Mouse (Mus musculus): Measurements from ENCODE around the gene Dysf. TPM values are rescaled to one million over a fixed set of nuclear protein-coding genes. Genes with fewer than 3 reads are reported as not detected.

The Dysf gene
- polyA plus RNA-seq, 1 experiment: 20.7 TPM

- no peak for TF ChIP-seq POLR2A (IDR thresholded peaks at IDR 0.05; ENCODE audit: low read depth, low read length)
- no peak for TF ChIP-seq CTCF (conservative IDR thresholded peaks at IDR 0.05; ENCODE audit: insufficient read depth, insufficient read length, low read depth, low read length)
- no peaks in the 10 kb centered on the region for H3K27me3 ChIP-seq (replicated peaks; ENCODE audit: control insufficient read depth, insufficient read depth, low read length)
- WGBS: 60% methylated on average over 4 of the region's 4 CpGs
- peak overlapping the region; percentile 1; the same call in 1 of the 2 replicates for H3K27ac ChIP-seq (ENCODE audit: insufficient read depth, low read depth, low read length)
- H3K4me1 ChIP-seq (ENCODE audit: control insufficient read depth, insufficient read depth, low read length): no peaks in the 10 kb centered on the region
- no peak overlapping the region for H3K4me3 ChIP-seq (ENCODE audit: insufficient read depth, low read depth, low read length)
- no peak for DNase-seq
- no peaks in the 10 kb centered on the region for H3K36me3 ChIP-seq (ENCODE audit: control insufficient read depth, insufficient read depth, low read length)
Measured at GRCm38 (mm10) chr6:84059771-84060414, 51.5 kb downstream of the Dysf start.

- Histone ChIP-seq H3K4me1 (ENCODE audit: control insufficient read depth, insufficient read depth, low read length) (no peaks in the 10 kb centered on the region), H3K4me3 (ENCODE audit: insufficient read depth, low read depth, low read length) (no peak overlapping the region), H3K27ac (ENCODE audit: insufficient read depth, low read depth, low read length) (no peak overlapping the region), H3K27me3 (replicated peaks; ENCODE audit: control insufficient read depth, insufficient read depth, low read length) (no peaks in the 10 kb centered on the region), H3K36me3 (ENCODE audit: control insufficient read depth, insufficient read depth, low read length) (no peaks in the 10 kb centered on the region)
- 8% methylated on average over 5 of the region's 5 CpGs for WGBS
- TF ChIP-seq CTCF (conservative IDR thresholded peaks at IDR 0.05; ENCODE audit: insufficient read depth, insufficient read length, low read depth, low read length): peak; percentile 86
- no peak for TF ChIP-seq POLR2A (IDR thresholded peaks at IDR 0.05; ENCODE audit: low read depth, low read length)
- DNase-seq: peak; percentile 64
Measured at GRCm38 (mm10) chr6:84061328-84061727, 52.9 kb downstream of the Dysf start.

GRCm38 (mm10) chr6:84062541-84062940 lies 54.2 kb downstream of the Dysf start:
- WGBS: 70% methylated on average over 5 of the region's 5 CpGs

GRCm38 (mm10) chr6:84068236-84068635 lies 59.8 kb downstream of the Dysf start:
- H3K36me3 ChIP-seq (ENCODE audit: control insufficient read depth, insufficient read depth, low read length): no peaks in the 10 kb centered on the region
- H3K4me1 ChIP-seq (ENCODE audit: control insufficient read depth, insufficient read depth, low read length): no peaks in the 10 kb centered on the region
- H3K4me3 ChIP-seq (ENCODE audit: insufficient read depth, low read depth, low read length): no peak overlapping the region
- WGBS: 59% methylated on average over 5 of the region's 5 CpGs
- TF ChIP-seq POLR2A (IDR thresholded peaks at IDR 0.05; ENCODE audit: low read depth, low read length): no peak
- TF ChIP-seq CTCF (conservative IDR thresholded peaks at IDR 0.05; ENCODE audit: insufficient read depth, insufficient read length, low read depth, low read length): no peak
- H3K27me3 ChIP-seq (replicated peaks; ENCODE audit: control insufficient read depth, insufficient read depth, low read length): no peaks in the 10 kb centered on the region
- H3K27ac ChIP-seq (ENCODE audit: insufficient read depth, low read depth, low read length): no peak overlapping the region
- peak; percentile 58 for DNase-seq

More at GRCm38 (mm10) chr6:84062541-84062940, 54.2 kb downstream of the Dysf start:
- H3K4me1 ChIP-seq (ENCODE audit: control insufficient read depth, insufficient read depth, low read length): no peaks in the 10 kb centered on the region
- H3K27ac ChIP-seq (ENCODE audit: insufficient read depth, low read depth, low read length): no peak overlapping the region
- DNase-seq: no peak
- TF ChIP-seq CTCF (conservative IDR thresholded peaks at IDR 0.05; ENCODE audit: insufficient read depth, insufficient read length, low read depth, low read length): no peak
- TF ChIP-seq POLR2A (IDR thresholded peaks at IDR 0.05; ENCODE audit: low read depth, low read length): no peak
- no peak overlapping the region for H3K4me3 ChIP-seq (ENCODE audit: insufficient read depth, low read depth, low read length)
- H3K36me3 ChIP-seq (ENCODE audit: control insufficient read depth, insufficient read depth, low read length): no peaks in the 10 kb centered on the region
- no peaks in the 10 kb centered on the region for H3K27me3 ChIP-seq (replicated peaks; ENCODE audit: control insufficient read depth, insufficient read depth, low read length)

GRCm38 (mm10) chr6:84070251-84070650 lies 61.9 kb downstream of the Dysf start:
- H3K36me3 ChIP-seq (ENCODE audit: control insufficient read depth, insufficient read depth, low read length): no peaks in the 10 kb centered on the region
- 53% methylated on average over 6 of the region's 6 CpGs for WGBS
- no peak overlapping the region for H3K27ac ChIP-seq (ENCODE audit: insufficient read depth, low read depth, low read length)
- TF ChIP-seq POLR2A (IDR thresholded peaks at IDR 0.05; ENCODE audit: low read depth, low read length): no peak
- TF ChIP-seq CTCF (conservative IDR thresholded peaks at IDR 0.05; ENCODE audit: insufficient read depth, insufficient read length, low read depth, low read length): no peak
- no peaks in the 10 kb centered on the region for H3K4me1 ChIP-seq (ENCODE audit: control insufficient read depth, insufficient read depth, low read length)
- H3K27me3 ChIP-seq (replicated peaks; ENCODE audit: control insufficient read depth, insufficient read depth, low read length): no peaks in the 10 kb centered on the region
- H3K4me3 ChIP-seq (ENCODE audit: insufficient read depth, low read depth, low read length): no peak overlapping the region
- DNase-seq: peak; percentile 25

- no peak overlapping the region for H3K27ac ChIP-seq (ENCODE audit: insufficient read depth, low read depth, low read length)
- H3K27me3 ChIP-seq (replicated peaks; ENCODE audit: control insufficient read depth, insufficient read depth, low read length): no peaks in the 10 kb centered on the region
- no peaks in the 10 kb centered on the region for H3K36me3 ChIP-seq (ENCODE audit: control insufficient read depth, insufficient read depth, low read length)
- TF ChIP-seq CTCF (conservative IDR thresholded peaks at IDR 0.05; ENCODE audit: insufficient read depth, insufficient read length, low read depth, low read length) (peak; percentile 29), POLR2A (IDR thresholded peaks at IDR 0.05; ENCODE audit: low read depth, low read length) (no peak)
- DNase-seq: no peak
- no peak overlapping the region for H3K4me3 ChIP-seq (ENCODE audit: insufficient read depth, low read depth, low read length)
- H3K4me1 ChIP-seq (ENCODE audit: control insufficient read depth, insufficient read depth, low read length): no peaks in the 10 kb centered on the region
- 77% methylated on average over 9 of the region's 9 CpGs for WGBS
Measured at GRCm38 (mm10) chr6:84072574-84072973, 64.2 kb downstream of the Dysf start.

- Histone ChIP-seq H3K4me3 (ENCODE audit: insufficient read depth, low read depth, low read length) (no peak overlapping the region), H3K4me1 (ENCODE audit: control insufficient read depth, insufficient read depth, low read length) (no peaks in the 10 kb centered on the region), H3K27me3 (replicated peaks; ENCODE audit: control insufficient read depth, insufficient read depth, low read length) (no peaks in the 10 kb centered on the region), H3K36me3 (ENCODE audit: control insufficient read depth, insufficient read depth, low read length) (no peaks in the 10 kb centered on the region), H3K27ac (ENCODE audit: insufficient read depth, low read depth, low read length) (no peak overlapping the region)
- WGBS: 79% methylated on average over 1 of the region's 1 CpGs
- TF ChIP-seq POLR2A (IDR thresholded peaks at IDR 0.05; ENCODE audit: low read depth, low read length): no peak
- peak; percentile 24; the same call in 1 of the 2 replicates for TF ChIP-seq CTCF (conservative IDR thresholded peaks at IDR 0.05; ENCODE audit: insufficient read depth, insufficient read length, low read depth, low read length)
- no peak for DNase-seq
Measured at GRCm38 (mm10) chr6:84078172-84078571, 69.8 kb downstream of the Dysf start.

Data from kidney, adult 2 months (tissue).